13 mouse cellular contexts compared by ENCODE assay signal in the genomic region with DNA sequence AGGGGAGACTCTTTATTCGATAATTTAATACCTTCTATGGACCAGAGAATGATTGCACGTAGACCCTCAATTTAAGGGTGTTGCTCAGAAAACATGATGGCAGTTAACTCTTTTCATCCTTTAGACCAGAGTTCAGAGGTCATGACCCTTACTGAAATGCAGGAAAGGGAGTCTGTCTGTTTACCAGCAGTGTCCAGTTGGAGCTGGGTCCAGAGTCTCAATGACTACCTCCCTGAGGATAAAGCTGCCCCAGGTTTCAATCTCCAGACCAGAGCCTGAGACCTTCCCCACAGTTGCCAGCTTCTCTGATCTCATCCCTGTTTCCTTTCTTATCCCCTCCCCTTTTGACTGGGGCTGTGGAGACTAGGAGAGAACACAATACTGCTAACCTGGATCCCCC.
"Had no signal": no experiment of that assay in that cellular context is flagged by ENCODE, and none has a peak within 500 bp of the region (broad histone marks: within the 10 kb centered on the region; RNA-seq: fewer than 3 reads in every experiment).

No protein-coding gene starts in this region.

- H3K27ac ChIP-seq: intestine, embryonic 15.5 days; limb, embryonic 10.5 days; lung, embryonic 15.5 days; midbrain, embryonic 13.5 days; neural tube, embryonic 15.5 days had no signal

- ATAC-seq: intestine, embryonic 15.5 days; midbrain, embryonic 13.5 days had no signal

- H3K4me2 ChIP-seq: intestine, embryonic 15.5 days; lung, embryonic 15.5 days; midbrain, embryonic 13.5 days; neural tube, embryonic 15.5 days had no signal

- H3K9ac ChIP-seq: intestine, embryonic 15.5 days; lung, embryonic 15.5 days; midbrain, embryonic 13.5 days; neural tube, embryonic 15.5 days had no signal

- H3K9me3 ChIP-seq: intestine, embryonic 15.5 days; limb, embryonic 10.5 days; lung, embryonic 15.5 days; midbrain, embryonic 13.5 days; neural tube, embryonic 15.5 days had no signal

- H3K4me3 ChIP-seq: intestine, embryonic 15.5 days; limb, embryonic 10.5 days; lung, embryonic 15.5 days; midbrain, embryonic 13.5 days; myocyte; neural tube, embryonic 15.5 days had no signal

- H3K27me3 ChIP-seq: intestine, embryonic 15.5 days; lung, embryonic 15.5 days; midbrain, embryonic 13.5 days; neural tube, embryonic 15.5 days had no signal

- DNase-seq: kidney, adult 18-20 months; layer of hippocampus, adult 9-11 months; lung, postnatal 14 days; right cerebral cortex, adult 18-20 months; spleen, adult 18-20 months; thymus, adult 2 months; thymus, postnatal 25 days had no signal
